Mouse (Mus musculus) cerebellum, adult 9-11 months (tissue): ENCODE results near the gene Agap1.
A peak's percentile ranks its signal among the peaks of the same experiment; 100 is the strongest.

ENCODE experiments used
- DNase-seq: peaks from one replicate; pipeline ENCODE4 v3.0.0; 2022

Agap1 gene

GRCm38 (mm10) chr1:89581766-89582125 lies 127.1 kb downstream of the Agap1 start:
- no peak for DNase-seq

- DNase-seq: no peak
Measured at GRCm38 (mm10) chr1:89583369-89583768, 128.8 kb downstream of the Agap1 start.

GRCm38 (mm10) chr1:89586991-89587683 lies 132.5 kb downstream of the Agap1 start:
- DNase-seq: no peak

- DNase-seq: no peak
Measured at GRCm38 (mm10) chr1:89588154-89588553, 133.5 kb downstream of the Agap1 start.

- DNase-seq: no peak
Measured at GRCm38 (mm10) chr1:89590994-89591393, 136.4 kb downstream of the Agap1 start.

GRCm38 (mm10) chr1:89593219-89593618 lies 138.6 kb downstream of the Agap1 start:
- DNase-seq: no peak

GRCm38 (mm10) chr1:89594999-89595398 lies 140.4 kb downstream of the Agap1 start:
- DNase-seq: no peak

GRCm38 (mm10) chr1:89595421-89595820 lies 140.8 kb downstream of the Agap1 start:
- DNase-seq: no peak

- DNase-seq: no peak
Measured at GRCm38 (mm10) chr1:89596223-89596622, 141.6 kb downstream of the Agap1 start.

GRCm38 (mm10) chr1:89598906-89599305 lies 144.3 kb downstream of the Agap1 start:
- DNase-seq: no peak

GRCm38 (mm10) chr1:89599983-89600741 lies 145.6 kb downstream of the Agap1 start:
- no peak for DNase-seq

GRCm38 (mm10) chr1:89601349-89601748 lies 146.7 kb downstream of the Agap1 start:
- DNase-seq: no peak

- no peak for DNase-seq
Measured at GRCm38 (mm10) chr1:89602879-89603278, 148.3 kb downstream of the Agap1 start.

- peak; percentile 78 for DNase-seq
Measured at GRCm38 (mm10) chr1:89606612-89607011, 152.0 kb downstream of the Agap1 start.

- DNase-seq: peak; percentile 74
Measured at GRCm38 (mm10) chr1:89608766-89609165, 154.2 kb downstream of the Agap1 start.

- DNase-seq: no peak
Measured at GRCm38 (mm10) chr1:89609964-89610363, 155.4 kb downstream of the Agap1 start.

GRCm38 (mm10) chr1:89611521-89611920 lies 156.9 kb downstream of the Agap1 start:
- peak; percentile 68 for DNase-seq

- no peak for DNase-seq
Measured at GRCm38 (mm10) chr1:89613234-89613870, 158.7 kb downstream of the Agap1 start.

GRCm38 (mm10) chr1:89616556-89616955 lies 161.9 kb downstream of the Agap1 start:
- DNase-seq: no peak

- no peak for DNase-seq
Measured at GRCm38 (mm10) chr1:89617336-89617735, 162.7 kb downstream of the Agap1 start.

- no peak for DNase-seq
Measured at GRCm38 (mm10) chr1:89619963-89620362, 165.4 kb downstream of the Agap1 start.

- no peak for DNase-seq
Measured at GRCm38 (mm10) chr1:89621014-89621791, 166.6 kb downstream of the Agap1 start.

GRCm38 (mm10) chr1:89621952-89622351 lies 167.3 kb downstream of the Agap1 start:
- peak; percentile 91 for DNase-seq
